Mouse (Mus musculus): Measurements from ENCODE around the gene Slc15a5.

Gene Slc15a5

GRCm38 (mm10) chr6:138079816-138080215, at the start of gene Slc15a5:
TSS of gene Slc15a5 (minus strand) at chr6:138079916.
- no peak for DNase-seq

- no peak for DNase-seq
Observed at GRCm38 (mm10) chr6:138128392-138129335, 48.9 kb upstream of the Slc15a5 start.

- DNase-seq, result no peak
Observed at GRCm38 (mm10) chr6:138117496-138117895, 37.8 kb upstream of the Slc15a5 start.

- DNase-seq, result no peak
Observed at GRCm38 (mm10) chr6:138104559-138104958, 24.8 kb upstream of the Slc15a5 start.

- no peak for DNase-seq
Observed at GRCm38 (mm10) chr6:138102940-138103339, 23.2 kb upstream of the Slc15a5 start.

- no peak for DNase-seq
Observed at GRCm38 (mm10) chr6:138101843-138102242, 22.1 kb upstream of the Slc15a5 start.

GRCm38 (mm10) chr6:138099646-138100045, 19.9 kb upstream of the Slc15a5 start:
- DNase-seq, result no peak

- DNase-seq, result no peak
Observed at GRCm38 (mm10) chr6:138095060-138095459, 15.3 kb upstream of the Slc15a5 start.

GRCm38 (mm10) chr6:138092432-138092831, 12.7 kb upstream of the Slc15a5 start:
- no peak for DNase-seq

- DNase-seq, result no peak
Observed at GRCm38 (mm10) chr6:138089084-138089483, 9.4 kb upstream of the Slc15a5 start.

GRCm38 (mm10) chr6:138086421-138086820, 6.7 kb upstream of the Slc15a5 start:
- DNase-seq, result peak; percentile 19

- no peak for DNase-seq
Observed at GRCm38 (mm10) chr6:138080778-138081549, 1.2 kb upstream of the Slc15a5 start.

- no peak for DNase-seq
Observed at GRCm38 (mm10) chr6:138077681-138078439, 1.9 kb downstream of the Slc15a5 start.

GRCm38 (mm10) chr6:138075723-138076122, 4.0 kb downstream of the Slc15a5 start:
- DNase-seq, result no peak

GRCm38 (mm10) chr6:138073540-138073939, 6.2 kb downstream of the Slc15a5 start:
- DNase-seq, result no peak

GRCm38 (mm10) chr6:138072963-138073339, 6.8 kb downstream of the Slc15a5 start:
- DNase-seq, result no peak

- DNase-seq, result no peak
Observed at GRCm38 (mm10) chr6:138072110-138072962, 7.4 kb downstream of the Slc15a5 start.

GRCm38 (mm10) chr6:138071505-138072107, 8.1 kb downstream of the Slc15a5 start:
- no peak for DNase-seq

- no peak for DNase-seq
Observed at GRCm38 (mm10) chr6:138070720-138071504, 8.8 kb downstream of the Slc15a5 start.

- DNase-seq, result no peak
Observed at GRCm38 (mm10) chr6:138069921-138070320, 9.8 kb downstream of the Slc15a5 start.

GRCm38 (mm10) chr6:138055572-138055971, 24.1 kb downstream of the Slc15a5 start:
- no peak for DNase-seq

Data from kidney, adult 11 months (tissue).